Mouse (Mus musculus) intestine, embryonic 16.5 days (tissue): ENCODE measurements around the gene Mt3. TPM values are rescaled to one million over a fixed set of nuclear protein-coding genes. Genes with fewer than 3 reads are reported as not detected.
"Not testable (repeated sequence)": the region's sequence is repeated elsewhere in the genome, so short reads cannot be mapped to it uniquely, and the experiment has no call there.

ENCODE experiments used
- ATAC-seq: fragments of 200-750 bp; cut with Nextera tagmentation; 2 replicates; pipeline ENCODE4 v1.8.0; 2017; ENCODE audit warnings: moderate TSS enrichment, moderate library complexity
- H3K27ac ChIP-seq: fragments of 300-500 bp; sonication (generic); 2 replicates; pipeline ENCODE4 v1.5.1; 2014; ENCODE audit warnings: mild to moderate bottlenecking, low read length
- H3K27me3 ChIP-seq: fragments of 300-500 bp; sonication (generic); replicated peaks from 2 replicates; pipeline ENCODE4 v1.6.1; 2014; ENCODE audit warnings: low read length, control low read depth, mixed read lengths; ENCODE audit not compliant: control insufficient read depth, insufficient read depth
- H3K36me3 ChIP-seq: fragments of 300-500 bp; sonication (generic); 2 replicates; pipeline ENCODE4 v1.6.1; 2014; ENCODE audit warnings: low read length, control low read depth; ENCODE audit not compliant: control insufficient read depth, insufficient read depth
- H3K4me1 ChIP-seq: fragments of 300-500 bp; sonication (generic); 2 replicates; pipeline ENCODE4 v1.6.1; 2014; ENCODE audit warnings: low read length, control low read depth, mixed read lengths; ENCODE audit not compliant: control insufficient read depth, insufficient read depth
- H3K4me2 ChIP-seq: fragments of 300-500 bp; sonication (generic); 2 replicates; pipeline ENCODE4 v1.6.1; 2014; ENCODE audit warnings: low read depth, low read length, control low read depth
- H3K4me3 ChIP-seq: fragments of 300-500 bp; sonication (generic); 2 replicates; pipeline ENCODE4 v1.5.1; 2014; ENCODE audit warnings: mild to moderate bottlenecking, low read length
- H3K9ac ChIP-seq: fragments of 300-500 bp; sonication (generic); 2 replicates; pipeline ENCODE4 v1.6.1; 2014; ENCODE audit warnings: low read depth, low read length
- H3K9me3 ChIP-seq: fragments of 300-500 bp; sonication (generic); 2 replicates; pipeline ENCODE4 v1.6.1; 2016; ENCODE audit warnings: low read length, control low read depth; ENCODE audit not compliant: control insufficient read depth
- WGBS: fragments of 180-500 bp; shearing (Covaris S2); extraction: QIAGEN DNeasy Blood & Tissue Kit; methylation state at CpG from one replicate; pipeline ENCODE4 v1.1.7; 2014; 5-methylcytosine and 5-hydroxymethylcytosine counted together
- polyA plus RNA-seq: library from polyadenylated mRNA; unstranded; fragments of >200 nt; fragmentation: Nextera tagmentation; extraction: Ambion mirVana; gene quantifications from 2 replicates; pipeline ENCODE4 v1.2.1, GENCODE M21; 2015

The Mt3 gene
- polyA plus RNA-seq, 1 experiment from 2014 or later, result 5.4 TPM

GRCm38 (mm10) chr8:94121625-94122024 is 30.8 kb upstream of the Mt3 start:
- no peak overlapping the region for H3K27ac ChIP-seq
- H3K27me3 ChIP-seq, result no peaks in the 10 kb centered on the region
- 83% methylated on average over 9 of the region's 9 CpGs for WGBS
- H3K4me2 ChIP-seq, result no peak overlapping the region
- no peak overlapping the region for H3K9ac ChIP-seq
- H3K36me3 ChIP-seq, result no peaks in the 10 kb centered on the region
- ATAC-seq, result no peak
- H3K4me3 ChIP-seq, result no peak overlapping the region
- H3K9me3 ChIP-seq, result no peaks in the 10 kb centered on the region
- H3K4me1 ChIP-seq, result no peaks in the 10 kb centered on the region

GRCm38 (mm10) chr8:94122711-94123468 is 29.5 kb upstream of the Mt3 start:
- Histone ChIP-seq H3K4me3 (no peak overlapping the region), H3K27me3 (no peaks in the 10 kb centered on the region), H3K36me3 (no peaks in the 10 kb centered on the region), H3K9me3 (no peaks in the 10 kb centered on the region), H3K4me1 (no peaks in the 10 kb centered on the region), H3K4me2 (no peak overlapping the region), H3K9ac (no peak overlapping the region), H3K27ac (no peak overlapping the region)
- ATAC-seq, result no peak
- WGBS, result 42% methylated on average over 8 of the region's 8 CpGs

GRCm38 (mm10) chr8:94127711-94128110 is 24.7 kb upstream of the Mt3 start:
- Histone ChIP-seq H3K4me2 (no peak overlapping the region), H3K4me3 (no peak overlapping the region), H3K27ac (no peak overlapping the region), H3K27me3 (no peaks in the 10 kb centered on the region), H3K36me3 (no peaks in the 10 kb centered on the region), H3K9ac (no peak overlapping the region), H3K9me3 (no peaks in the 10 kb centered on the region), H3K4me1 (no peaks in the 10 kb centered on the region)
- ATAC-seq, result no peak
- WGBS, result 75% methylated on average over 6 of the region's 6 CpGs

DNA sequence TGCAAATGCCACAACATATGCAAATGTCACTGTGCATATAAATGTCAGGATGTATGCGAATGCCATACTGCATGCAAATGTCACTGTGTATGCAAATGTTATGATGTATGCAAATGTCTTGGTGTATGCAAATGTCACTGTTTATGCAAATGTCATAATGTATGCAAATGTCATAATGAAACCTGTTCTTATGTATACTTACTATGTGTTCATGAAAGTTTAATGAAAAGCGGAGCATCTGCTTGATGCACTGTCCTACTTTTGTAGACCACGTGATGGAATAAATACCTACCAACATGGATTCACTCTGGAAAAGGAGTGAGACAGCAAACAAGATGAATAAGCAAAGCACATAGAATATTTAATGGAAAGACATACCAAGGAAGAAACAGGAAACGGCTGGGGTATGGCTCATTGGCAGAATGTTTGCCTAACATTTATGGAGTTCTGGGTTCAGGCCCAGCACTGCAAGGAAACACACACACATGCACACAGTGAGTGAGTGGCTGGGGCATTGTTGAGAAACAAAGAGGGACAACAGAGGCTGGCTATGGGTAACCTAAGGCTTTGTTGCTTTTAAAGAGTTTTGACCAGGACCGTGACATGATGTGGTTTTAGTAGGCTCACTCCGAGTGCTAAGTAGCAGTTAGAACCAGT is 23.1 kb upstream of the Mt3 start:
- no peaks in the 10 kb centered on the region for H3K4me1 ChIP-seq
- 83% methylated on average over 6 of the region's 6 CpGs for WGBS
- no peak for ATAC-seq
- H3K27me3 ChIP-seq, result no peaks in the 10 kb centered on the region
- H3K36me3 ChIP-seq, result no peaks in the 10 kb centered on the region
- H3K4me3 ChIP-seq, result no peak overlapping the region
- no peaks in the 10 kb centered on the region for H3K9me3 ChIP-seq
- H3K9ac ChIP-seq, result no peak overlapping the region
- H3K4me2 ChIP-seq, result no peak overlapping the region
- H3K27ac ChIP-seq, result no peak overlapping the region

GRCm38 (mm10) chr8:94130126-94130525 is 22.3 kb upstream of the Mt3 start:
- 91% methylated on average over 4 of the region's 4 CpGs for WGBS
- H3K36me3 ChIP-seq, result no peaks in the 10 kb centered on the region
- no peak overlapping the region for H3K4me3 ChIP-seq
- no peaks in the 10 kb centered on the region for H3K27me3 ChIP-seq
- no peaks in the 10 kb centered on the region for H3K4me1 ChIP-seq
- H3K27ac ChIP-seq, result no peak overlapping the region
- no peak overlapping the region for H3K9ac ChIP-seq
- H3K4me2 ChIP-seq, result no peak overlapping the region
- no peak for ATAC-seq
- no peaks in the 10 kb centered on the region for H3K9me3 ChIP-seq

- H3K4me2 ChIP-seq, result no peak overlapping the region
- no peaks in the 10 kb centered on the region for H3K4me1 ChIP-seq
- no peaks in the 10 kb centered on the region for H3K36me3 ChIP-seq
- ATAC-seq, result no peak
- 49% methylated on average over 5 of the region's 5 CpGs for WGBS
- H3K27ac ChIP-seq, result no peak overlapping the region
- no peaks in the 10 kb centered on the region for H3K27me3 ChIP-seq
- no peak overlapping the region for H3K9ac ChIP-seq
- no peak overlapping the region for H3K4me3 ChIP-seq
- no peaks in the 10 kb centered on the region for H3K9me3 ChIP-seq
Observed at GRCm38 (mm10) chr8:94132096-94132495, 20.3 kb upstream of the Mt3 start.

GRCm38 (mm10) chr8:94134601-94135000 is 17.8 kb upstream of the Mt3 start:
- H3K36me3 ChIP-seq, H3K9me3 ChIP-seq, H3K4me1 ChIP-seq, H3K27ac ChIP-seq, H3K9ac ChIP-seq, H3K4me3 ChIP-seq, H3K4me2 ChIP-seq, H3K27me3 ChIP-seq: not testable (repeated sequence)
- ATAC-seq, result 0 out of 2 replicates have a peak, but pooled peaks have one; percentile 25
- 46% methylated on average over 3 of the region's 3 CpGs for WGBS

DNA sequence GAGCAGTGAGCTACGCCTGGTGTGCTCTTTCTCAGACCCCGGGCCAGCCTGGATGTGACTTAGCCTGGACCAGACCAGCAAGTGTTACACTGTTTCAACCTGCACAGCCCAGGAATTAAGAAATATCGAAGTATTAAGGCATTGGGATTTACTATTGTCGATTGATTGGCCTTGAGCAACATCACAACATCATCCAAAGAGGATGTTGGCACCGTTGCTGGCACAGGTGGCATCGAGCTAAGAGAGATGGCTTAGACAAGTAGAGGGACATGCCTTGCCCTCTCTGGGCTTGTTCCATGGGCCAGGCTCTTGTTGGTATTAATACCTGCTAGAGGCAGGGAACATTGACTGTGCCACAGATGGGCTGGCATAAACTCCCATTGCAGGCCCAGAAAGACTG is 16.9 kb upstream of the Mt3 start:
- Histone ChIP-seq H3K9ac (no peak overlapping the region), H3K4me1 (no peaks in the 10 kb centered on the region), H3K4me3 (no peak overlapping the region), H3K27ac (no peak overlapping the region), H3K9me3 (no peaks in the 10 kb centered on the region), H3K36me3 (no peaks in the 10 kb centered on the region), H3K27me3 (no peaks in the 10 kb centered on the region), H3K4me2 (no peak overlapping the region)
- no peak for ATAC-seq
- WGBS, result 88% methylated on average over 6 of the region's 6 CpGs

- H3K4me2 ChIP-seq, result no peak overlapping the region
- H3K9me3 ChIP-seq, result no peaks in the 10 kb centered on the region
- no peak overlapping the region for H3K4me3 ChIP-seq
- ATAC-seq, result no peak
- no peaks in the 10 kb centered on the region for H3K36me3 ChIP-seq
- no peaks in the 10 kb centered on the region for H3K4me1 ChIP-seq
- 69% methylated on average over 7 of the region's 7 CpGs for WGBS
- H3K27me3 ChIP-seq, result no peaks in the 10 kb centered on the region
- H3K27ac ChIP-seq, result no peak overlapping the region
- no peak overlapping the region for H3K9ac ChIP-seq
Observed at GRCm38 (mm10) chr8:94136192-94136591, 16.2 kb upstream of the Mt3 start.
